9 mouse cellular contexts compared by ENCODE assay signal in genomic region chr16:8540859-8541314, GRCm38 (mm10). TPM values are rescaled to one million over a fixed set of nuclear protein-coding genes. Genes with fewer than 3 reads are reported as not detected.
DNase-seq lines count a peak whose midpoint lies in the region; ATAC-seq and TF ChIP-seq lines count a peak whose summit lies in the region.
"Had no signal": no experiment of that assay in that cellular context is flagged by ENCODE, and none has a peak within 500 bp of the region (broad histone marks: within the 10 kb centered on the region; RNA-seq: fewer than 3 reads in every experiment).

No protein-coding gene starts in this region.

- H3K27me3 ChIP-seq in forebrain, embryonic 15.5 days: no peaks in the 10 kb centered on the region
- H3K27me3 ChIP-seq in heart, postnatal 0 days (ENCODE audit: control insufficient read depth, insufficient read depth, low read length): no peaks in the 10 kb centered on the region
- H3K27me3 ChIP-seq in midbrain, embryonic 13.5 days: peaks cover 8% of the 10 kb centered on the region
- H3K27me3 ChIP-seq: embryonic facial prominence, embryonic 13.5 days had no signal

- H3K4me3 ChIP-seq in lung, adult 2 months (replicated peaks; ENCODE audit: extremely low read depth, low read depth, low read length): no peak overlapping the region
- 0 out of 2 replicates have a peak overlapping the region, but pooled peaks have one; percentile 2 for H3K4me3 ChIP-seq in forebrain, embryonic 15.5 days
- no peak overlapping the region for H3K4me3 ChIP-seq in heart, postnatal 0 days (ENCODE audit: low read depth, low read length)
- H3K4me3 ChIP-seq in midbrain, embryonic 13.5 days (replicated peaks): no peak overlapping the region
- H3K4me3 ChIP-seq: embryonic facial prominence, embryonic 13.5 days had no signal

- H3K4me2 ChIP-seq in forebrain, embryonic 15.5 days (replicated peaks): peak overlapping the region; percentile 28
- peak overlapping the region; percentile 25; the same call in 1 of the 2 replicates for H3K4me2 ChIP-seq in heart, postnatal 0 days (ENCODE audit: low read depth, low read length)
- H3K4me2 ChIP-seq in midbrain, embryonic 13.5 days (replicated peaks): peak overlapping the region; percentile 27
- H3K4me2 ChIP-seq: embryonic facial prominence, embryonic 13.5 days had no signal

- peak; percentile 23 to 51 for DNase-seq in lung, adult 18-20 months
- no peak for DNase-seq in lung, adult 2 months
- peak; percentile 50 for DNase-seq in heart, postnatal 0 days (ENCODE audit: low spot score)
- DNase-seq in layer of hippocampus, postnatal 10 days (ENCODE audit: low spot score in 2 of 2): peak; percentile 85 to 88
- peak; percentile 84 for DNase-seq in telencephalon, adult 2 months (ENCODE audit: low read depth, low spot score)
- no peak for DNase-seq in liver

- H3K9ac ChIP-seq in forebrain, embryonic 15.5 days (replicated peaks): peak overlapping the region; percentile 18; the same call in 1 of the 2 replicates
- no peak overlapping the region for H3K9ac ChIP-seq in heart, postnatal 0 days (replicated peaks; ENCODE audit: low read depth, low read length)
- H3K9ac ChIP-seq in midbrain, embryonic 13.5 days (replicated peaks): no peak overlapping the region; the same call in 1 of the 2 replicates
- H3K9ac ChIP-seq: embryonic facial prominence, embryonic 13.5 days had no signal

- WGBS in lung, adult 2 months: 31% methylated on average over 3 of the region's 3 CpGs
- WGBS in forebrain, embryonic 15.5 days: 17% methylated on average over 3 of the region's 3 CpGs
- 23% methylated on average over 3 of the region's 3 CpGs for WGBS in heart, postnatal 0 days
- WGBS in midbrain, embryonic 13.5 days: 69% methylated on average over 3 of the region's 3 CpGs

- peak overlapping the region; percentile 90 for H3K27ac ChIP-seq in forebrain, embryonic 15.5 days (replicated peaks)
- peak overlapping the region; percentile 39 for H3K27ac ChIP-seq in heart, postnatal 0 days (ENCODE audit: low read depth)
- peak overlapping the region; percentile 83 for H3K27ac ChIP-seq in midbrain, embryonic 13.5 days
- H3K27ac ChIP-seq: embryonic facial prominence, embryonic 13.5 days had no signal

- TF ChIP-seq CTCF in lung, adult 2 months (IDR thresholded peaks at IDR 0.05; ENCODE audit: insufficient read depth, low read length): no peak
- no peak for TF ChIP-seq CTCF in heart, postnatal 0 days (IDR thresholded peaks at IDR 0.05; ENCODE audit: low read depth)

- no peak for TF ChIP-seq EP300 in heart, postnatal 0 days (IDR thresholded peaks at IDR 0.05; ENCODE audit: low read depth)

- H3K4me1 ChIP-seq in lung, adult 2 months (ENCODE audit: control insufficient read depth, insufficient read depth, low read length): no peaks in the 10 kb centered on the region; the same call in 1 of the 2 replicates
- peaks cover 40% of the 10 kb centered on the region for H3K4me1 ChIP-seq in forebrain, embryonic 15.5 days
- peaks cover 8% of the 10 kb centered on the region for H3K4me1 ChIP-seq in heart, postnatal 0 days (ENCODE audit: control insufficient read depth, insufficient read depth)
- H3K4me1 ChIP-seq in midbrain, embryonic 13.5 days (replicated peaks): peaks cover 40% of the 10 kb centered on the region

- ATAC-seq in forebrain, embryonic 15.5 days (replicated peaks): peak; percentile 71
- ATAC-seq in heart, postnatal 0 days (ENCODE audit: insufficient read depth, low read depth): peak; percentile 84
- ATAC-seq in midbrain, embryonic 13.5 days: peak; percentile 55

- H3K36me3 ChIP-seq in forebrain, embryonic 15.5 days: no peaks in the 10 kb centered on the region
- H3K36me3 ChIP-seq in heart, postnatal 0 days (replicated peaks; ENCODE audit: control insufficient read depth, insufficient read depth, low read length): no peaks in the 10 kb centered on the region
- 0 out of 2 replicates have a peak, but pooled peaks cover 2% of the 10 kb centered on the region for H3K36me3 ChIP-seq in midbrain, embryonic 13.5 days

- no peaks in the 10 kb centered on the region for H3K9me3 ChIP-seq in forebrain, embryonic 15.5 days
- H3K9me3 ChIP-seq in heart, postnatal 0 days (replicated peaks; ENCODE audit: control insufficient read depth, low read length): no peaks in the 10 kb centered on the region
- no peaks in the 10 kb centered on the region for H3K9me3 ChIP-seq in midbrain, embryonic 13.5 days
- H3K9me3 ChIP-seq: embryonic facial prominence, embryonic 13.5 days had no signal

- no peak for TF ChIP-seq POLR2A in lung, adult 2 months (IDR thresholded peaks at IDR 0.05; ENCODE audit: borderline replicate concordance, extremely low read depth, low read depth, low read length)

RNA-seq across cellular contexts. Expression of gene Abat, which starts 27.7 kb away (rescaled TPM):
- polyA plus RNA-seq in lung, adult 2 months (2012; rRNA removed): 3.2 and 4.2 TPM in 2 replicates
- polyA plus RNA-seq in forebrain, embryonic 15.5 days (2015; fragmentation: Nextera tagmentation; extraction: Ambion mirVana): 48.4 and 51.0 TPM in 2 replicates
- 15.8 and 28.8 TPM in 2 replicates for total RNA-seq in heart, postnatal 0 days (2014; rRNA removed; ENCODE audit: low replicate concordance)
- polyA plus RNA-seq in heart, postnatal 0 days (2015; fragmentation: Nextera tagmentation; extraction: Ambion mirVana): 9.9 TPM in 2 replicates
- 100 to 1,000 TPM; 107 to 117 TPM for total RNA-seq in layer of hippocampus, postnatal 10 days (2021)
- 55.2 and 61.4 TPM in 2 replicates for polyA plus RNA-seq in midbrain, embryonic 13.5 days (2015; fragmentation: Nextera tagmentation; extraction: Ambion mirVana)

Comparison
In these comparisons a context has a peak if more than half of its experiments do, and no peak if none do; other contexts are left out.
1. DNase-seq: peak in lung, adult 18-20 months (2 of 2), heart, postnatal 0 days (single experiment), layer of hippocampus, postnatal 10 days (2 of 2) and telencephalon, adult 2 months (single experiment); none in lung, adult 2 months (single experiment) and liver (single experiment).
2. H3K27ac ChIP-seq: peak in every context shown above with its lines; median percentile 90 in forebrain, embryonic 15.5 days; 83 in midbrain, embryonic 13.5 days; 39 in heart, postnatal 0 days.
3. Peak in every context shown above with its lines, with median percentiles within 50 percentile points of each other: ATAC-seq and H3K4me2 ChIP-seq.